ENCODE assay signal across 25 mouse cellular contexts in genomic region chr10:128520591-128520990, GRCm38 (mm10).
"Had no signal": no experiment of that assay in that cellular context is flagged by ENCODE, and none has a peak within 500 bp of the region (broad histone marks: within the 10 kb centered on the region; RNA-seq: fewer than 3 reads in every experiment).

No protein-coding gene starts in this region.

- DNase-seq: gastrocnemius, adult 2 months; gastrocnemius, postnatal 10 days; gastrocnemius, postnatal 25 days; heart, postnatal 10 days; heart, postnatal 4 days; kidney, adult 18-20 months; kidney, adult 8-10 months; kidney, postnatal 10 days; kidney, postnatal 25 days; kidney, postnatal 4 days; liver had no signal

- H3K27ac ChIP-seq: gastrocnemius, adult 2 months; heart, embryonic 10.5 days; hindbrain, embryonic 10.5 days; hindbrain, embryonic 12.5 days; hindbrain, embryonic 14.5 days; intestine, embryonic 15.5 days; layer of hippocampus, adult 2 months; left cerebral cortex, adult 2 months; limb, embryonic 10.5 days; limb, embryonic 12.5 days had no signal

- H3K4me2 ChIP-seq: heart, embryonic 12.5 days; hindbrain, embryonic 12.5 days; hindbrain, embryonic 14.5 days; intestine, embryonic 15.5 days; limb, embryonic 12.5 days; liver, embryonic 11.5 days had no signal

- H3K9me3 ChIP-seq: heart, embryonic 10.5 days; heart, embryonic 12.5 days; hindbrain, embryonic 10.5 days; hindbrain, embryonic 12.5 days; intestine, embryonic 15.5 days; limb, embryonic 10.5 days; limb, embryonic 12.5 days had no signal

- H3K27me3 ChIP-seq: intestine, embryonic 15.5 days had no signal

- H3K4me3 ChIP-seq: gastrocnemius, adult 2 months; heart, embryonic 10.5 days; heart, embryonic 12.5 days; hindbrain, embryonic 10.5 days; hindbrain, embryonic 12.5 days; intestine, embryonic 15.5 days; layer of hippocampus, adult 2 months; left cerebral cortex, adult 2 months; limb, embryonic 10.5 days; limb, embryonic 12.5 days had no signal

- H3K9ac ChIP-seq: heart, embryonic 12.5 days; hindbrain, embryonic 12.5 days; hindbrain, embryonic 14.5 days; intestine, embryonic 15.5 days; limb, embryonic 12.5 days had no signal

- ATAC-seq: hindbrain, embryonic 16.5 days; inflammation-experienced regulatory T-cells, adult 6 months; intestine, embryonic 15.5 days; intestine, postnatal 0 days had no signal
